Mouse (Mus musculus): ENCODE data around the gene Gm17622. TPM values are rescaled to one million over a fixed set of nuclear protein-coding genes. Genes with fewer than 3 reads are reported as not detected.

Gene Gm17622
- polyA plus RNA-seq, 1 experiment: not detected

GRCm38 (mm10) chr13:96454288-96454687, 36.2 kb upstream of the Gm17622 start:
- no peaks in the 10 kb centered on the region for H3K79me3 ChIP-seq (ENCODE audit: low read depth)
- H3K4me3 ChIP-seq (ENCODE audit: insufficient read depth, poor library complexity, severe bottlenecking): no peak overlapping the region
- H3K36me3 ChIP-seq (ENCODE audit: control insufficient read depth, insufficient read depth): no peaks in the 10 kb centered on the region
- H3K27me3 ChIP-seq (ENCODE audit: control insufficient read depth, insufficient read depth, insufficient read length): no peaks in the 10 kb centered on the region
- H3ac ChIP-seq (ENCODE audit: control insufficient read depth, insufficient read length, low read depth): no peak overlapping the region
- no peak for TF ChIP-seq FOSL1 (IDR thresholded peaks at IDR 0.05; ENCODE audit: insufficient read depth, low read length, poor library complexity, severe bottlenecking)
- TF ChIP-seq USF1 (IDR thresholded peaks at IDR 0.05; ENCODE audit: low read depth): no peak
- no peaks in the 10 kb centered on the region for H3K79me2 ChIP-seq (ENCODE audit: control insufficient read depth, insufficient read depth)

GRCm38 (mm10) chr13:96457566-96457965, 33.0 kb upstream of the Gm17622 start:
- Histone ChIP-seq H3ac (ENCODE audit: control insufficient read depth, insufficient read length, low read depth) (no peak overlapping the region), H3K79me2 (ENCODE audit: control insufficient read depth, insufficient read depth) (no peaks in the 10 kb centered on the region), H3K27me3 (ENCODE audit: control insufficient read depth, insufficient read depth, insufficient read length) (no peaks in the 10 kb centered on the region), H3K36me3 (ENCODE audit: control insufficient read depth, insufficient read depth) (no peaks in the 10 kb centered on the region), H3K4me3 (ENCODE audit: insufficient read depth, poor library complexity, severe bottlenecking) (no peak overlapping the region), H3K79me3 (ENCODE audit: low read depth) (no peaks in the 10 kb centered on the region)
- TF ChIP-seq MAX (IDR thresholded peaks at IDR 0.05) (no peak), MYOD1 (IDR thresholded peaks at IDR 0.05; ENCODE audit: control insufficient read depth, insufficient read length, low read depth) (no peak), MYOG (IDR thresholded peaks at IDR 0.05; ENCODE audit: control insufficient read depth, extremely low read depth, insufficient read length) (no peak), USF1 (IDR thresholded peaks at IDR 0.05; ENCODE audit: low read depth) (no peak), CTCF (IDR thresholded peaks at IDR 0.05; ENCODE audit: control insufficient read depth, insufficient read depth, insufficient read length) (no peak), FOSL1 (IDR thresholded peaks at IDR 0.05; ENCODE audit: insufficient read depth, low read length, poor library complexity, severe bottlenecking) (no peak), CEBPB (IDR thresholded peaks at IDR 0.05; ENCODE audit: low read depth) (no peak)

- no peaks in the 10 kb centered on the region for H3K79me3 ChIP-seq (ENCODE audit: low read depth)
- no peaks in the 10 kb centered on the region for H3K79me2 ChIP-seq (ENCODE audit: control insufficient read depth, insufficient read depth)
- TF ChIP-seq MYOD1 (IDR thresholded peaks at IDR 0.05; ENCODE audit: control insufficient read depth, insufficient read length, low read depth) (no peak), CTCF (IDR thresholded peaks at IDR 0.05; ENCODE audit: control insufficient read depth, insufficient read depth, insufficient read length) (no peak), FOSL1 (IDR thresholded peaks at IDR 0.05; ENCODE audit: insufficient read depth, low read length, poor library complexity, severe bottlenecking) (no peak), CEBPB (IDR thresholded peaks at IDR 0.05; ENCODE audit: low read depth) (no peak)
- no peak overlapping the region for H3K4me3 ChIP-seq (ENCODE audit: insufficient read depth, poor library complexity, severe bottlenecking)
- H3K36me3 ChIP-seq (ENCODE audit: control insufficient read depth, insufficient read depth): no peaks in the 10 kb centered on the region
- no peak overlapping the region for H3ac ChIP-seq (ENCODE audit: control insufficient read depth, insufficient read length, low read depth)
- H3K27me3 ChIP-seq (ENCODE audit: control insufficient read depth, insufficient read depth, insufficient read length): no peaks in the 10 kb centered on the region
Observed at GRCm38 (mm10) chr13:96458018-96458417, 32.5 kb upstream of the Gm17622 start.

- H3K4me3 ChIP-seq (ENCODE audit: insufficient read depth, poor library complexity, severe bottlenecking): no peak overlapping the region
- TF ChIP-seq MYOD1 (IDR thresholded peaks at IDR 0.05; ENCODE audit: control insufficient read depth, insufficient read length, low read depth) (no peak), MYOG (IDR thresholded peaks at IDR 0.05; ENCODE audit: control insufficient read depth, extremely low read depth, insufficient read length) (no peak), CEBPB (IDR thresholded peaks at IDR 0.05; ENCODE audit: low read depth) (no peak), MAX (IDR thresholded peaks at IDR 0.05) (no peak), USF1 (IDR thresholded peaks at IDR 0.05; ENCODE audit: low read depth) (no peak), FOSL1 (IDR thresholded peaks at IDR 0.05; ENCODE audit: insufficient read depth, low read length, poor library complexity, severe bottlenecking) (no peak), CTCF (IDR thresholded peaks at IDR 0.05; ENCODE audit: control insufficient read depth, insufficient read depth, insufficient read length) (no peak)
- H3K27me3 ChIP-seq (ENCODE audit: control insufficient read depth, insufficient read depth, insufficient read length): no peaks in the 10 kb centered on the region
- H3K79me3 ChIP-seq (ENCODE audit: low read depth): no peaks in the 10 kb centered on the region
- no peaks in the 10 kb centered on the region for H3K36me3 ChIP-seq (ENCODE audit: control insufficient read depth, insufficient read depth)
- H3ac ChIP-seq (ENCODE audit: control insufficient read depth, insufficient read length, low read depth): no peak overlapping the region
- no peaks in the 10 kb centered on the region for H3K79me2 ChIP-seq (ENCODE audit: control insufficient read depth, insufficient read depth)
Observed at GRCm38 (mm10) chr13:96458606-96459005, 31.9 kb upstream of the Gm17622 start.

- no peak overlapping the region for H3K4me3 ChIP-seq (ENCODE audit: insufficient read depth, poor library complexity, severe bottlenecking)
- no peak overlapping the region for H3ac ChIP-seq (ENCODE audit: control insufficient read depth, insufficient read length, low read depth)
- no peaks in the 10 kb centered on the region for H3K79me3 ChIP-seq (ENCODE audit: low read depth)
- no peaks in the 10 kb centered on the region for H3K27me3 ChIP-seq (ENCODE audit: control insufficient read depth, insufficient read depth, insufficient read length)
- TF ChIP-seq FOSL1 (IDR thresholded peaks at IDR 0.05; ENCODE audit: insufficient read depth, low read length, poor library complexity, severe bottlenecking) (no peak), MYOG (IDR thresholded peaks at IDR 0.05; ENCODE audit: control insufficient read depth, extremely low read depth, insufficient read length) (no peak), CTCF (IDR thresholded peaks at IDR 0.05; ENCODE audit: control insufficient read depth, insufficient read depth, insufficient read length) (no peak), MAX (IDR thresholded peaks at IDR 0.05) (no peak), USF1 (IDR thresholded peaks at IDR 0.05; ENCODE audit: low read depth) (no peak)
- no peaks in the 10 kb centered on the region for H3K36me3 ChIP-seq (ENCODE audit: control insufficient read depth, insufficient read depth)
- no peaks in the 10 kb centered on the region for H3K79me2 ChIP-seq (ENCODE audit: control insufficient read depth, insufficient read depth)
Observed at GRCm38 (mm10) chr13:96462644-96463043, 27.9 kb upstream of the Gm17622 start.

- H3ac ChIP-seq (ENCODE audit: control insufficient read depth, insufficient read length, low read depth): no peak overlapping the region
- H3K79me2 ChIP-seq (ENCODE audit: control insufficient read depth, insufficient read depth): no peaks in the 10 kb centered on the region
- no peaks in the 10 kb centered on the region for H3K79me3 ChIP-seq (ENCODE audit: low read depth)
- no peaks in the 10 kb centered on the region for H3K27me3 ChIP-seq (ENCODE audit: control insufficient read depth, insufficient read depth, insufficient read length)
- TF ChIP-seq MYOG (IDR thresholded peaks at IDR 0.05; ENCODE audit: control insufficient read depth, extremely low read depth, insufficient read length) (no peak), FOSL1 (IDR thresholded peaks at IDR 0.05; ENCODE audit: insufficient read depth, low read length, poor library complexity, severe bottlenecking) (no peak), CEBPB (IDR thresholded peaks at IDR 0.05; ENCODE audit: low read depth) (no peak), USF1 (IDR thresholded peaks at IDR 0.05; ENCODE audit: low read depth) (no peak), MYOD1 (IDR thresholded peaks at IDR 0.05; ENCODE audit: control insufficient read depth, insufficient read length, low read depth) (no peak)
- no peaks in the 10 kb centered on the region for H3K36me3 ChIP-seq (ENCODE audit: control insufficient read depth, insufficient read depth)
- H3K4me3 ChIP-seq (ENCODE audit: insufficient read depth, poor library complexity, severe bottlenecking): no peak overlapping the region
Observed at GRCm38 (mm10) chr13:96465315-96465714, 25.2 kb upstream of the Gm17622 start.

Measured in C2C12 (cell line).